Mouse (Mus musculus) olfactory bulb, adult 2 months (tissue): ENCODE results near the gene S100a4.

Source experiments
- CTCF ChIP-seq: fragments of 200-500 bp; IDR thresholded peaks from 2 replicates; pipeline ENCODE4 v1.5.1; 2012; ENCODE audit warnings: low read depth, mild to moderate bottlenecking, low read length, moderate library complexity; ENCODE audit not compliant: insufficient read depth
- POLR2A ChIP-seq: fragments of 200-500 bp; IDR thresholded peaks from 2 replicates; pipeline ENCODE4 v1.6.1; 2012; ENCODE audit warnings: mild to moderate bottlenecking, low read depth, low read length, moderate library complexity; ENCODE audit not compliant: insufficient read depth

DNA sequence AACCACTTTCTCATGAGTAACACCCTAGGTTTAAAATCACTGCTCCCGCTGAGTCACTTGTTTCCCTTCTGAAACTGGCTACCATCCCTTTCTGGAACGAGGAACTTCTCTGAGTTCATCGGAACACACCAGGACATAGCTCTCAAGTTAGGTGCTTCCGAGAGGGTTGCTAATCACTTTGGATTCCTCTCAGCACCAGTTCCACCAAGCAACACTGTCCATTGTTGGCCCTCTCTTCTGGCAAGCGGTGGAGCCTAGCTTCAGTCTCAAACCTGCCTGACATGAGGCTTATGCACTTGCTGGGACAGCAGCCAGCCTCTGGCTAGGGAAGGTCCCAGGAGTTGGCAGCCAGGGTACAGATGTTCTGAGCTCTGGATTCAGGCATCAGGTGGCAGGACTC is 28.9 kb upstream of the S100a4 start:
- TF ChIP-seq POLR2A (no peak), CTCF (no peak)
